Mouse (Mus musculus) MEL (cell line): ENCODE measurements around the gene Unc45a. TPM values are rescaled to one million over a fixed set of nuclear protein-coding genes. Genes with fewer than 3 reads are reported as not detected.
A peak's percentile ranks its signal among the peaks of the same experiment; 100 is the strongest.

Experiments
- DNase-seq: peaks from one replicate; pipeline ENCODE4 v3.0.0; 2011; ENCODE audit warnings: low read depth, low spot score
- H3K27ac ChIP-seq: 2 replicates; pipeline ENCODE4 v1.5.1; 2012; ENCODE audit warnings: low read depth, mild to moderate bottlenecking, control low read depth, low read length, moderate library complexity; ENCODE audit not compliant: control insufficient read depth
- H3K27me3 ChIP-seq, 2 experiments: fragments of 150-350 bp in 1 of 2; sonication (generic) in 1 of 2; 2 replicates each; pipeline ENCODE4 v1.6.1; 2012; ENCODE audit warnings: low read length in 2 of 2, mild to moderate bottlenecking in 2 of 2, improper control_type of control experiment in 1 of 2, moderate library complexity in 1 of 2; ENCODE audit not compliant: insufficient read depth in 2 of 2, control insufficient read depth in 1 of 2
- H3K36me3 ChIP-seq, 2 experiments: 2 replicates each; pipeline ENCODE4 v1.6.1; 2012 to 2014; ENCODE audit warnings: low read length in 2 of 2, improper control_type of control experiment in 1 of 2, inconsistent platforms in 1 of 2, mild to moderate bottlenecking in 1 of 2; ENCODE audit not compliant: insufficient read depth in 2 of 2, control insufficient read depth in 1 of 2
- H3K4me1 ChIP-seq, 2 experiments: fragments of 150-350 bp in 1 of 2; sonication (generic) in 1 of 2; 2 replicates each; pipeline ENCODE4 v1.6.1; 2012; ENCODE audit warnings: low read length in 2 of 2, improper control_type of control experiment in 1 of 2, mild to moderate bottlenecking in 1 of 2; ENCODE audit not compliant: insufficient read depth in 2 of 2, control insufficient read depth in 1 of 2
- H3K4me3 ChIP-seq, 2 experiments: fragments of 150-350 bp in 1 of 2; sonication (generic) in 1 of 2; 2 replicates each; pipeline ENCODE4 v1.5.1; 2012; ENCODE audit warnings: low read depth in 2 of 2, low read length in 2 of 2, mild to moderate bottlenecking in 2 of 2, moderate library complexity in 2 of 2, control low read depth in 1 of 2, improper control_type of control experiment in 1 of 2; ENCODE audit not compliant: control insufficient read depth in 1 of 2, insufficient read depth in 1 of 2
- H3K79me2 ChIP-seq: 2 replicates; pipeline ENCODE4 v1.6.1; 2012; ENCODE audit warnings: mild to moderate bottlenecking, low read length, moderate library complexity; ENCODE audit not compliant: control insufficient read depth, poor library complexity, insufficient read depth
- H3K9ac ChIP-seq: 2 replicates; pipeline ENCODE4 v1.6.1; 2012; ENCODE audit warnings: low read depth, mild to moderate bottlenecking, control low read depth, low read length, moderate library complexity; ENCODE audit not compliant: control insufficient read depth, poor library complexity, severe bottlenecking
- H3K9me3 ChIP-seq: fragments of 150-350 bp; sonication (generic); replicated peaks from 2 replicates; pipeline ENCODE4 v1.6.1; 2012; ENCODE audit warnings: mild to moderate bottlenecking, low read length, improper control_type of control experiment, moderate library complexity; ENCODE audit not compliant: insufficient read depth
- BHLHE40 ChIP-seq: IDR thresholded peaks from 2 replicates; pipeline ENCODE4 v1.6.1; 2012; ENCODE audit warnings: low read depth, mild to moderate bottlenecking, inconsistent platforms, low read length, improper control_type of control experiment, borderline replicate concordance
- CHD1 ChIP-seq: IDR thresholded peaks from 2 replicates; pipeline ENCODE4 v1.6.1; 2012; ENCODE audit warnings: low read depth, mild to moderate bottlenecking, inconsistent platforms, low read length, improper control_type of control experiment
- CTCF ChIP-seq, 3 experiments: IDR thresholded peaks in 2 of 3; conservative IDR thresholded peaks in 1 of 3; 2 replicates each; pipeline ENCODE4 v1.5.1; 2011 to 2012; ENCODE audit warnings: low read length in 3 of 3, low read depth in 2 of 3, mild to moderate bottlenecking in 2 of 3, improper control_type of control experiment in 1 of 3, inconsistent platforms in 1 of 3, mixed read lengths in 1 of 3, moderate library complexity in 1 of 3; ENCODE audit not compliant: control insufficient read depth in 1 of 3, insufficient read depth in 1 of 3, poor library complexity in 1 of 3, severe bottlenecking in 1 of 3
- E2F4 ChIP-seq: IDR thresholded peaks from 2 replicates; pipeline ENCODE4 v1.6.1; 2011; ENCODE audit warnings: low read depth, low read length, improper control_type of control experiment, borderline replicate concordance
- ELF1 ChIP-seq: IDR thresholded peaks from 2 replicates; pipeline ENCODE4 v1.6.1; 2014; ENCODE audit warnings: low read depth, mild to moderate bottlenecking, inconsistent platforms, low read length, improper control_type of control experiment, moderate library complexity
- GATA1 ChIP-seq: IDR thresholded peaks from 2 replicates; pipeline ENCODE4 v1.6.1; 2011; ENCODE audit warnings: low read depth, low read length, improper control_type of control experiment
- HCFC1 ChIP-seq: IDR thresholded peaks from 2 replicates; pipeline ENCODE4 v1.6.1; 2012; ENCODE audit warnings: low read depth, mild to moderate bottlenecking, inconsistent platforms, low read length, improper control_type of control experiment, moderate library complexity
- JUND ChIP-seq: IDR thresholded peaks from 2 replicates; pipeline ENCODE4 v1.6.1; 2011; ENCODE audit warnings: low read depth, mild to moderate bottlenecking, improper control_type of control experiment, low read length
- KAT2A ChIP-seq: conservative IDR thresholded peaks from 2 replicates; pipeline ENCODE4 v1.6.1; 2012; ENCODE audit warnings: low read depth, low read length, improper control_type of control experiment, inconsistent platforms
- MAX ChIP-seq: IDR thresholded peaks from 2 replicates; pipeline ENCODE4 v1.6.1; 2011; ENCODE audit warnings: low read length, improper control_type of control experiment
- MXI1 ChIP-seq: IDR thresholded peaks from 2 replicates; pipeline ENCODE4 v1.6.1; 2011; ENCODE audit warnings: mild to moderate bottlenecking, low read depth, low read length, improper control_type of control experiment
- MYC ChIP-seq: IDR thresholded peaks from 2 replicates; pipeline ENCODE4 v1.6.1; 2011; ENCODE audit warnings: low read depth, mild to moderate bottlenecking, low read length, improper control_type of control experiment, moderate library complexity
- POLR2AphosphoS2 ChIP-seq: IDR thresholded peaks from 2 replicates; pipeline ENCODE4 v1.6.1; 2011; ENCODE audit warnings: low read length, improper control_type of control experiment
- POLR2AphosphoS5 ChIP-seq: IDR thresholded peaks from 2 replicates; pipeline ENCODE4 v1.6.1; 2012; ENCODE audit warnings: low read depth, borderline replicate concordance, mild to moderate bottlenecking, inconsistent platforms, low read length, moderate library complexity, mixed read lengths
- RAD21 ChIP-seq: IDR thresholded peaks from 2 replicates; pipeline ENCODE4 v1.6.1; 2011; ENCODE audit warnings: mild to moderate bottlenecking, low read depth, low read length, improper control_type of control experiment
- RCOR1 ChIP-seq: IDR thresholded peaks from 2 replicates; pipeline ENCODE4 v1.6.1; 2012; ENCODE audit warnings: low read depth, mild to moderate bottlenecking, inconsistent platforms, low read length, improper control_type of control experiment
- SMC3 ChIP-seq: IDR thresholded peaks from 2 replicates; pipeline ENCODE4 v1.6.1; 2011; ENCODE audit warnings: low read depth, low read length, improper control_type of control experiment
- TBP ChIP-seq: IDR thresholded peaks from 2 replicates; pipeline ENCODE4 v1.8.0; 2011; ENCODE audit warnings: low read depth, low read length, improper control_type of control experiment
- USF1 ChIP-seq: IDR thresholded peaks from 2 replicates; pipeline ENCODE4 v1.6.1; 2014; ENCODE audit warnings: low read depth, mild to moderate bottlenecking, inconsistent platforms, low read length, improper control_type of control experiment, moderate library complexity
- USF2 ChIP-seq, 2 experiments: IDR thresholded peaks; 2 replicates each; pipeline ENCODE4 v1.6.1; 2011 to 2012; ENCODE audit warnings: improper control_type of control experiment in 2 of 2, low read length in 2 of 2, borderline replicate concordance in 1 of 2, inconsistent platforms in 1 of 2, low read depth in 1 of 2, mild to moderate bottlenecking in 1 of 2; ENCODE audit not compliant: insufficient read depth in 1 of 2
- ZC3H11A ChIP-seq: IDR thresholded peaks from 2 replicates; pipeline ENCODE4 v1.6.1; 2012; ENCODE audit warnings: low read depth, mild to moderate bottlenecking, inconsistent platforms, low read length, improper control_type of control experiment
- ZMIZ1 ChIP-seq: IDR thresholded peaks from 2 replicates; pipeline ENCODE4 v1.6.1; 2012; ENCODE audit warnings: low read depth, mild to moderate bottlenecking, inconsistent platforms, low read length, improper control_type of control experiment, moderate library complexity
- polyA plus RNA-seq, 2 experiments: library from polyadenylated mRNA; stranded (reverse) in 1 of 2; unstranded in 1 of 2; fragments of >175 nt in 1 of 2; fragments of >200 nt in 1 of 2; gene quantifications; 2 replicates each; pipeline versions ENCODE4 v1.2.1 to v1.2.4; 2012; ENCODE audit warnings: low replicate concordance in 2 of 2, low read depth in 1 of 2; ENCODE audit not compliant: insufficient read length in 2 of 2, insufficient read depth in 1 of 2, missing spikeins in 1 of 2
- total RNA-seq: library from RNA; depleted of rRNA; stranded (reverse); fragments of 300-350 nt; gene quantifications from 2 replicates; pipeline ENCODE4 v1.2.3, GENCODE M21; 2012

The Unc45a gene
- total and polyA plus RNA-seq, 3 experiments, result 26.1 to 28.2 TPM; not detected in 1

GRCm38 (mm10) chr7:80280998-80281397 lies 59.8 kb downstream of the Unc45a start:
- Histone ChIP-seq H3K79me2 (no peaks in the 10 kb centered on the region), H3K4me1 (no peaks in the 10 kb centered on the region), H3K9ac (no peak overlapping the region), H3K4me3 (no peak overlapping the region), H3K36me3 (peaks cover 0 to 24% of the 10 kb centered on the region in 2 experiments; a peak in 2 of 4 replicates), H3K27me3 (no peaks in the 10 kb centered on the region), H3K9me3 (no peaks in the 10 kb centered on the region), H3K27ac (no peak overlapping the region)
- TF ChIP-seq RAD21 (peak; percentile 39), CTCF (IDR thresholded peaks at IDR 0.05 in 2 of 3, conservative IDR thresholded peaks at IDR 0.05 in 1 of 3; ENCODE audit: control insufficient read depth in 1 of 3, insufficient read depth in 1 of 3, low read depth in 2 of 3, low read length in 3 of 3, poor library complexity in 1 of 3, severe bottlenecking in 1 of 3) (peak in 2 of 3 experiments; percentile 19 to 47; a peak in 3 of 6 replicates), SMC3 (peak; percentile 28; the same call in 1 of the 2 replicates), ELF1 (no peak)
- no peak for DNase-seq

GRCm38 (mm10) chr7:80280032-80280431 lies 60.8 kb downstream of the Unc45a start:
- no peak for DNase-seq
- no peaks in the 10 kb centered on the region for H3K79me2 ChIP-seq
- H3K4me1 ChIP-seq, result no peaks in the 10 kb centered on the region
- no peak overlapping the region for H3K4me3 ChIP-seq
- H3K9ac ChIP-seq, result no peak overlapping the region
- no peaks in the 10 kb centered on the region for H3K27me3 ChIP-seq
- H3K9me3 ChIP-seq, result no peaks in the 10 kb centered on the region
- H3K27ac ChIP-seq, result no peak overlapping the region
- peaks cover 0 to 26% of the 10 kb centered on the region in 2 experiments; a peak in 2 of 4 replicates for H3K36me3 ChIP-seq
- TF ChIP-seq JUND, result no peak
- TF ChIP-seq RCOR1, result no peak
- no peak for TF ChIP-seq POLR2AphosphoS2
- TF ChIP-seq POLR2AphosphoS5, result no peak

- no peaks in the 10 kb centered on the region for H3K9me3 ChIP-seq
- no peaks in the 10 kb centered on the region for H3K4me1 ChIP-seq
- H3K4me3 ChIP-seq, result no peak overlapping the region
- H3K79me2 ChIP-seq, result peaks cover 2% of the 10 kb centered on the region; the same call in 1 of the 2 replicates
- peaks cover 0 to 17% of the 10 kb centered on the region in 2 experiments; a peak in 2 of 4 replicates for H3K36me3 ChIP-seq
- H3K27ac ChIP-seq, result no peak overlapping the region
- TF ChIP-seq MYC (no peak), RCOR1 (no peak), HCFC1 (no peak), ZMIZ1 (no peak), RAD21 (no peak), MXI1 (no peak), CTCF (IDR thresholded peaks at IDR 0.05 in 2 of 3, conservative IDR thresholded peaks at IDR 0.05 in 1 of 3; ENCODE audit: control insufficient read depth in 1 of 3, insufficient read depth in 1 of 3, low read depth in 2 of 3, low read length in 3 of 3, poor library complexity in 1 of 3, severe bottlenecking in 1 of 3) (no peak), JUND (no peak), USF2 (IDR thresholded peaks at IDR 0.05; ENCODE audit: borderline replicate concordance in 1 of 2, insufficient read depth in 1 of 2, low read depth in 1 of 2, low read length in 2 of 2) (no peak), CHD1 (no peak), USF1 (no peak), ZC3H11A (no peak), MAX (no peak), GATA1 (no peak), BHLHE40 (no peak), POLR2AphosphoS2 (no peak), SMC3 (no peak), KAT2A (no peak), TBP (no peak), E2F4 (no peak)
- H3K9ac ChIP-seq, result no peak overlapping the region
- no peak for DNase-seq
- H3K27me3 ChIP-seq, result no peaks in the 10 kb centered on the region
These were observed 64.4 kb downstream of the Unc45a start for GRCm38 (mm10) chr7:80276374-80276773.
